Mouse (Mus musculus) layer of hippocampus, postnatal 25 days (tissue): Measurements from ENCODE around the gene 4930558K02Rik. TPM values are rescaled to one million over a fixed set of nuclear protein-coding genes. Genes with fewer than 3 reads are reported as not detected.

Source experiments
- DNase-seq, 2 experiments: peaks; one replicate each; pipeline ENCODE4 v3.0.0; 2022; ENCODE audit warnings: mixed read lengths in 2 of 2, low spot score in 1 of 2; ENCODE audit errors: extremely low spot score in 1 of 2
- total RNA-seq, 2 experiments: library from RNA; stranded (reverse); gene quantifications; 2 replicates each; pipeline ENCODE4 v1.2.3; 2021

The 4930558K02Rik gene
- total RNA-seq, 2 experiments from 2014 or later: not detected

DNA sequence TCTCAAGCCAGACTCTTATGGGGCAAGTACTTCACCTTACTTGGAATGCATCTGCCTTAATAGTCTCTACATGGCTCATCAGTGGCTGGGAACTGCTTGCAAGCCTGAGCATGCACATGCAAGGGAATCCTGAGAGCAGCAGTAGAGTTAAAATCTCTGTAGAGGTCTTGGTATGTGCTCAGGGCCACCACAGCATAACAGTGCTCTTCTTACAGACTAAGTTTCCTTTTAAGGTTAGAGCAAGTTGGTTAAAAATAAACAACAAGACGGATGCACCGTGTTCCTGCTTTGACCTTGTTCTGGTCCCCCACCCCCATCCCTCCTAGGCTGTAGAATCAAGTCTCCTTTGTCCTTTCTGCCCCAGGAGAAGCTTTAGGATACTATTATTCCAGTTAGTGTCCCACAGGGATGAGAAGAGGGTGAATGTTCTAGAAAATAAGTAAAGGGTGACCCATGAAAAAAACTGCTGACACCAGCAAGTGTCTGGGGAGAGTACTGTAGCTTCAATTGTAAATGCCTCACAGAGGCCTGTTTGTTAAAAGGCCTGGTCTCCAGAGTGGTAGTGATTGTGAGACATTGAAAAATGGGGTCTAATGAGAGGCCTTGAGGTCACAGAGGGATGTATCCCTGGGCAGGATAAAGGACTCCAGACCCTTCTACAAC lies 71.5 kb downstream of the 4930558K02Rik start:
- DNase-seq: no peak

DNA sequence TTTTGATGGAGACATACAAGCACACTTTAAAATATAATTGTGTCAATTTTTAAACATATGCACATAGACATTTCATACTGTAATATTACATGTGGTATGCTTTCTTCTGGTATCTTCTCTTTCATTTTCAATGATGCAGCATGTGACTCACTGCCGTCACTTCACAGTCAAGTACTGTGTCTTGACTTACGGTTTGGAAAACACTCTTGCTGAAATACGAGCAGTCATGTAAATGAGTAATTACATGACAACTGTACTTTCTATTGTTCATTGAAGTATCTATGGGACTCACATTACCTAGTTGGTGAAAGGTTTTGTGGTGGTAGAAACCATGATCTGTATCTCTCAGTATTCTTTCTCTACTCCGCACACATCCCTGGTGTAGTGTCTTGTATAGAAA lies 72.3 kb downstream of the 4930558K02Rik start:
- DNase-seq: no peak

DNA sequence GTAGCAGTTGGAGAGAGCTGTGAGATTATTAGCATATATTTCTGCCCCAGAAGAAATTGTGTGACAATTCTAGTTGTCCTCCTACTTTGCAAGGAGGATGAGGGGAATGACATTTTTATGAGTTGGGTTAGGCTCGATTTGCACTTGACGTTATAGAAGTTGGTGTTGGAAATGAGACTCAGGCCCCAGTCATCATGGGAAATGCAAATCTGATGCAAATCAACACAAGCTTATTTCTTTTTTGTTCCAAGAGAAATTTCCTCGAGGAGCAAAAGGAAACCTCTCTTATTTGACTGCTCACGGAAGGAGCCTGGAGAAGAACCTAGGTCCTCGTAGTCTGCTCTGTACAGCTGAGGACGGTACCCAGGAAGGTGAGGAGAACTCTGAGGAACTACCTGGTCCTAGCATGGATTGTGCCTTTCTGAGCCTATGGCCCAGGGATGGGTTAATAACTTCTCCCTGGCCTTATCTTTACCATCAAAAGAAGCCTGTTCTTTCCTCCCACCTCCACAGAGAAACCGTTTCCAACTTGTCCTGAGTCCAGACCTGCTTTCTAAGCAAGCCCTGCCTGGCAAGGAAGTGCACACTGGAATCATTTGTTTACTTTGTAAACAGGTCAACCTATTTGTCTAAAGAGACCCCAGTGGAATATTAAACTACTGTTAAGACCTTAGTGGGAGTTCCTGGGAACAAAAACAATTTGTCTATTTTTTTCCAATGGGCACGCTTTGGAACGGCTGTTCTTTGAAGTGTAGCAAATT lies 76.6 kb downstream of the 4930558K02Rik start:
- DNase-seq: no peak

DNA sequence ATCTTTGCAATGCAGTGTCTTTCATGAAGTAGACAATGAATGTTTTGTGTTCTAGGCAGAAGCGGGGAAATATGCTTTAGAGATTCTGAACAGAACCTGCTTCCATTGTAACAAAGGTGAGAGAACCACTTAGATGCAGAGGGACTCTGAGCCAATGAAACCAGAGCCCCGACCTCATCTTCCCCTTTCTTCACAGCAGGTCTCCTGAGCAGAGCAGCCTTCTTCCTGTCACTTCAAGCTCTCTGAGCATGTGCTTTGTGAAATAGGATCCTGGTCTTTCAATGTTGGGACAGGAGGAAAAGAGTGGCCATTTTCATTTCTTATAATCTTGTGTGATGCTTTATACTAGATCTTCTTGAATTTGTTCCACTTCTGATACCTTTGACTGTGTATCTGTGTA lies 79.3 kb downstream of the 4930558K02Rik start:
- no peak for DNase-seq

DNA sequence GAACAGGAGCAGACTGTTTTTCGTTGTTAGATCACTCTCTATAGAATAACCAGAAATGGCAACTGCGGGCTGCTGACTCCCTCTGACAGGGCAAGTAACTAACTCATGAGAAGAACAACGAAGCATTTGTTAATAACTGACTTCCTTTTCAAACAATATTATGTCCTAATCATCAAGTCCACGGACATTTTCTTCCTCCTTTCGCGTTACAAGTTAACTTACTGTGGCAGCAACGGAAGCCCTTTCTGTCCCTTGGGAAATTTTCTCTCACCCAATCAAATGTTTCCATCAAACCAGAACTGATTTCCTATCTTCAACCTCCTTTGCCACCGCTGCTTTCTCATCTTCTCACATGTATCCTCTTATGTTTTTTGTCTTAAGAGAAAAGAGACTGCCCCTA lies 82.2 kb downstream of the 4930558K02Rik start:
- no peak for DNase-seq

DNA sequence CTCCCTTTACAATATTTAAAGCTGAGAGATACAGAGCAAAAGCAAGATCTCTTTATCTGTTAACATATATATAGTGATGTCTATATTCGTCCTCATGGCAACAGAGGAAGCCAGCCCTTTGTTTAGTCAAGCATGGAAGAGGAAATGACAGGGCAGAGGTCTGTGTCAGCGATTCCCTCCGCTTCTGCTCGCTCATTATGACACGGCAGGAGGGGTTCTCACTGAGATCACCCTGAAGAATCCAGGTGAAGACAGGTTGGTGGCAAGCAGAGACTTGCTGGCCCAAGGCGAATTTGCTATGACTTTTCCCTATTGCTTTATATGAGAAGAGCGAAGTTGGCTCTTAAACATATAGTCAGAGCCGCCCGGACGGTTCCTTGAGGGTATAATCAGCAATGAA lies 83.3 kb downstream of the 4930558K02Rik start:
- no peak for DNase-seq

DNA sequence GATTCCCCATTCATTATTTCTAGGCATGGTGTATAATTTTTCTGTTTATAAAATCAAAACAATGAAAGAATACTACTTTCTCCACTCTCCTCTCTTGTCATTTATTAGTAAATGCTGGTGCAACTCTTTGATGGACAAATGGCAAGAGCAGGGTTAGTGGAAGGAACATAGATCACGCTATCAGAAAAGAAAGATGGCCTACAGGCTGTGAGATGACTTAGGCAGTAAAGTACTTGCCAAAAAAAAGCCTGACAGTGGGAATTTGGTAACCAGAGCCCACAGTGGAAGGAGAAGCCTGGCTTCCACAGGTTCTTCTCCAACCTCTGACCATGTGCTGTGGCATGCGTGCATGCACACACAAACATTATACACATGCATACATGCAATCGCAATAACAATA lies 84.4 kb downstream of the 4930558K02Rik start:
- no peak for DNase-seq

DNA sequence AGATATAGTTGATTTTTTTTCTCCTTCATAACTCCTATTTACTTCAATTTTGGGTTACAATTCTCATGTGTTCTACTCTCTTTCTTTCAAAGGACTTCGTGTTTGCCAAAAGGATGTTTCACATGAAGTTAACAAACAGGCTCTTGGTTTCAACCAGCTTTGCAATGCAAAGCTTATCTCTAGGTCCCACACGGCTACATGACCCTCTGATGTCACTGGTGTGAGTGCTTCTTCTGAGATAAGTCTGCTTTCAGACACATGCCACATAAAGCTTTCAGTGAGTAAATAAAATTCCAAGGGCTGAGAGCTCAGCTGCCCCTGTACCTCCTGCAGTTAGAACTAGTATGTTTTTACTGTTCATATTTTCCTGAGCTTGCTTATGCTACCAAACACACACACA lies 84.9 kb downstream of the 4930558K02Rik start:
- DNase-seq: no peak

DNA sequence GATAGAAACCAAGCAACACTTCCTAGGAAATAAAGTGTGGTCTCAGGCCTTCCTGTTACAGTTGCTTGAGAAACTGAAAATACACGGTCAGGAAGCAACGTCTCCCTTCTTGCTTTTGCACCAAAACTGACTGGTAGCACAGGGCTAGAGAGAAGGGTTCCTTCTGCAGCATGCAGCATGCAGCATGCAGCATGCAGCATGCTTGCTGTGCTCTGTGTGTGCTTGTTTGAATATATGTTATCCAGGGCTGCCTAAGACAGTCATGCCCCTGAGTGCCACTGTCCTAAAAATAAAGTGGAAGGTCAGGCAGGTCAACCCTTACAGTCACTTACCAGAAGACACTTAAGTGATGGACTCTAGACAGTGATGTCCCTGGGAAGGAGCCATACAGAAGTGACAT lies 85.3 kb downstream of the 4930558K02Rik start:
- no peak for DNase-seq

Other genes with a start within 250 kb of the 4930558K02Rik start
- gene Fasl, start 191.1 kb downstream of the 4930558K02Rik start, total RNA-seq: under 1 TPM; 0.12 to 0.19 TPM
- gene Suco, start 103.0 kb downstream of the 4930558K02Rik start, total RNA-seq: 10 to 100 TPM; 30.0 to 54.5 TPM
- 10 to 100 TPM; 14.7 to 16.3 TPM for gene Pigc, start 10.4 kb downstream of the 4930558K02Rik start, total RNA-seq